Mouse (Mus musculus) kidney, postnatal 25 days (tissue): ENCODE data around the gene Gm8369.
"Not testable (repeated sequence)": the region's sequence is repeated elsewhere in the genome, so short reads cannot be mapped to it uniquely, and the experiment has no call there.

Experiments used
- DNase-seq, 2 experiments: peaks; one replicate each; pipeline ENCODE4 v3.0.0; 2021; ENCODE audit warnings: mixed read lengths in 2 of 2

The Gm8369 gene

GRCm38 (mm10) chr19:11516845-11517244 lies 31.1 kb downstream of the Gm8369 start:
- DNase-seq = no peak

GRCm38 (mm10) chr19:11517373-11517772 lies 31.6 kb downstream of the Gm8369 start:
- not testable (repeated sequence) for DNase-seq

DNA sequence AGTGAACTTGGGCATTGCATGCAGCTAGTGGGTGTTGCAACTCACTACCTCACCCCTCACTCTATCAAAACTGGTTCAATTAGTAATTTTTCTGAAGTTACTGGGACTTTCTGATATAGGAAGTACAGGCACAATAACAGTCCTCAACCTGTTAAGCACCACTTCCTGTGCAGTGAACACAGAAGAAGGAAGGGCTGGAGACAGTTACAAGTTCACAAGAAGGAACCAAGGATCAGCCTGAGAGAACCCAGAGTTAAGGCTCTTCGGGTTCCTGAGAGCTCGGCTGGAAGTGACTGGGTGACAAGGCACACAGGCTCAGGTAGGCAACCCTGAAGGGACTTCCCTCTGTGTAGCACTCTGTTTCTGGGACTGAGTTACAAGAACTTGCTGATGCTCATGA lies 32.6 kb downstream of the Gm8369 start:
- not testable (repeated sequence) for DNase-seq

GRCm38 (mm10) chr19:11520146-11520545 lies 34.4 kb downstream of the Gm8369 start:
- no peak for DNase-seq

DNA sequence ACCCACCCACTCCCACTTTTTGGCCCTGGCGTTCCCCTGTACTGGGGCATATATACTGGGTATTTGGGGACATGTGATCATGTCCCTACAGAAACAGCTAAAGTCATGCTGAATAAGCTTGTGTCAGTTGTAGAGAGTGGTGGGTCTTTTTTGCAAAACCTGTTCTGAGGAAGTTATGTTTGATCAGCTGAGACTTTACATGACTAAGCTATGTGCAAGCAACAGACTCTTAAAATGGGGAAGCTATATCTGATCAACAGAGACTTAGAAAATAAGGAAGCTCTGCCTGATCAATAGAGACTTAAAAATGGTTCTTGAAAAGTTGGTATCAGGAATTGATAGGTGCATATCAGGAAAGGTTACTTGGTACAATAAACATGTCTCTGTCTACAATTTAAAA lies 47.7 kb downstream of the Gm8369 start:
- DNase-seq = no peak

GRCm38 (mm10) chr19:11533888-11534445 lies 48.2 kb downstream of the Gm8369 start:
- DNase-seq = no peak

DNA sequence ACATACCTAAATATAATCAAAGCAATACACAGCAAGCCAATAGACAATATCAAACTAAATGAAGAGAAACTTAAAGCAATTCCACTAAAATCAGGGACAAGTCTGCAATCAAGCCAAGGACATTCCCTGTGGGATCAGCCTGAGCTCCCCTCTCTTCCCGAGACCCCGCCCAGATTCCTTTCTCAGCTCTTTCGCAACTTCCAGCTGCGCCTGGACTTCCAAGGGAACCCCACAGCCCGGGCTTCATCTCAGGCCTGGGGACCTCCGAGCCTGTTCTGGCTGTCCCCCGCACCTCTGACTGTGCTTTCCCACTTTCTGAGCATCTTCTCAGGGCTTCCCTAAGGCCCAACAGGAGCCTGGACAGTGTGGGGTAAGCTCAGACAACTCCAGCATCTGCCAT lies 50.9 kb downstream of the Gm8369 start, which contains the start of gene Ms4a4d:
Gene Ms4a4d (plus strand): TSS at position 209 of the 400 bp plus-strand sequence.
- peak in 1 of 2 experiments; percentile 33 for DNase-seq

- DNase-seq = peak in 1 of 2 experiments; percentile 2
These were observed 51.6 kb downstream of the Gm8369 start for GRCm38 (mm10) chr19:11537336-11537735.

GRCm38 (mm10) chr19:11540166-11540821 lies 54.6 kb downstream of the Gm8369 start:
- DNase-seq = not testable (repeated sequence)

DNA sequence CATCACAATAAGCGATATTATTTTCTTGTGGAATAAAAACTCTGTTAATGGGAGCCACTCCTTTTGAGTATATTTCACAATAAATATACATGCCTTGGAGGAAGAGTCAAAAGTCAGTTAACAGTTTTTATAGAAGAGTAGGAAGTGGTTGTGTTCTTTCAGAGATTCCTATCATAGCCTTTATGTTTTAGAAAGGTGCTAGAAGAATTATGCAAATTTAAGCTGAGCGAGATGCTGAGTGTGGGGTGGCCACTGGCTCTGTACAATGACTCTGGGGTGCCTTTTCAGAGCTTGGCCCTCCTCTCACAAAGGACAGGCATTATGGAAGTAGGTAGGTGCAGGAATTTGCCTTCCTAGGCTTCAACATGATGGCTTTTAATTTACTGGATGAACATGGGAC lies 58.6 kb downstream of the Gm8369 start:
- not testable (repeated sequence) for DNase-seq

DNA sequence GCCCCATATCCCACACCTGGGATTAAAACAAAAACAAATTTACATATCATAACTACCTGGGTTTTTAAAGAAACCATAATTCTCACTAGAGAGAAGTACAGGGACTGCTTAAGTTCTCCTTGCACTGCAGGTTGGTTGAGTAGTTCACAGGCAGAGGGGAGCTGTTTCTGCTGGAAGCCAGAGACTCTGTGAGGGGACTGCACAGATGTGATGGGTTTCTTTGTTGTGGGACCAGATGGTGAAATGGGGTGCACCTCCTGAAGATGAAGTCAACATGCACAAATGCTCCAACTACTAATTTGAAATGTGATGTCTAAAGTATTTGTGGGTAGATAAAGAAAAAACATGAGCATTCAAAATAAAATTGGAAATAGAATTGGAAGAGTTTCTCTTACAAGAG lies 62.2 kb downstream of the Gm8369 start:
- no peak for DNase-seq

- DNase-seq = no peak
These were observed 69.0 kb downstream of the Gm8369 start for GRCm38 (mm10) chr19:11554726-11555125.

DNA sequence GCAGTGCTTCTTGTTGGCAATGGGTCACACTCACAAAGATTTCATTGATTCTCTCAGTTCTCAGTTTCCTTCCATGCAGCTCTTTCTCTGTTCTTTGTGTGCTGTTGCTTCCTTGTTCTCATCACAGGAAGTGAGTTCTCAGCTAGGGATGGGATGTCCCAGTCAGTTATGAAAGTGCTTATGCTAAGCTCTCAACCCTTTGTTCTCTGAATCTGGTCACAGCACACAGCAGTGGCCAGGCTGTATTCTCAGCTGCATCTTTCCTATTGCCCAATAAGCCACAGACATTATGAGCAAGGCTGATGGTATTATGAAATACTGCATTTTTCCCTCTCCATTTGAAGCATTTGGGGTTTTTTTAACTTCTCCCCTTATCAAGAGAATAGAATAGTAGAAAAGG lies 73.8 kb downstream of the Gm8369 start:
- not testable (repeated sequence) for DNase-seq
